Mouse (Mus musculus) brain, adult 2 months (tissue): ENCODE results near the gene Crybb1.
A peak's percentile ranks its signal among the peaks of the same experiment; 100 is the strongest.

Experiments used
- DNase-seq: peaks from one replicate; pipeline ENCODE4 v3.0.0; 2011; ENCODE audit warnings: low read depth, low spot score

Crybb1 gene

DNA sequence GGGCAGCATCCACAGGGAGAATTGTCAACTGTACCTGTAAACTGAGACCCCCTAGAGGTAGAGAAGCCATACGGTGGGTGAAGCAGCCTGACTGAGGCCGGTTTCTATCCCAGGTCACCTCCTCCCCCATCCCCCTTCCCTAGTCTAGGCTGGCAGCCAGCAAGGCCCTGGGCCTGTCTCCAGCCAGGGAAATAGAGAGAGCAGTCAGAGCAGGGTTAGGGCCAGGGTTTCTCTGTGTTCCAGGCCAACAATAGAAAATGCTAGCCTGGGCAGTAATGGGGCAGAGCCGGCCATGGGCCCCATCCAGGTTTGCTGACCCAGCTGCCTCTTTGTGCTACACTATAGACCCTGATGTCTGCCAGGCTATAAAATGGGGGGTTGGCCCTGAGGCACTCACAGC, at the start of gene Crybb1:
Gene Crybb1, plus strand, starts transcription at position 390 of the 400 bp plus-strand sequence.
- DNase-seq: peak; percentile 91

DNA sequence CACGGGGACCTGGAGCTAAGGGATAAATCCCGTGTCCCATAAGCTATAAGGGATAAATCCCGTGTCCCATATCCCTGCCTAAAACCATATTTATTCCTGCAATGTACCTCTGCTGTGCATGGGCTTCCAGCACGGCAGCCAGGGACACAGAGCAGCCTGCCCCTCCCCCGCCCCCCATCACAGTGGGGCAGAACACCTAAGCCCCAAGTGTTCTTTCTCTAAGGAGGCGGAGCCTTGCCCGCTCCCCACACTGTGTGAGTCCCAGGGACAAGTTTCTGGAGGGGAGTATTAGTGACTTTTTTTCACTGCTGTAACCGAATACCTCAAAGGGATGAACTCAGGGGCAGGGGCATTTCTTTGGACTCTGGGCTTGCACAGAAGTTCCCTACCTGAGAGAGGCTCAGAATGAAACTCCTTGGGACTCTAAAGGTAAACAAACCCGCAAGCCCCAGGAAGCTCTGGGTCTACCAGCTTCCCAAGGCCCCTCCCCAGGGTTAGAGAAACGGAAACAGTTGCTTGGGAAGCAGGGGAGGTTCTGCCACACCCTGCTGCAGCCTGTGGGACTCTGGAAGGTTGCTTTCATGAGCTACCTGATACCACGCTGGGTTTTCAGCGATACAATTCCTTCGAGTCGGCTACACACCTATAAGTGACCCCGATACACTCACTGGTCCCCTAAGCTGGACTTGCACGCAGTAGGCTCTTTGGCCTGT, 48.9 kb upstream of the Crybb1 start:
- DNase-seq: no peak

DNA sequence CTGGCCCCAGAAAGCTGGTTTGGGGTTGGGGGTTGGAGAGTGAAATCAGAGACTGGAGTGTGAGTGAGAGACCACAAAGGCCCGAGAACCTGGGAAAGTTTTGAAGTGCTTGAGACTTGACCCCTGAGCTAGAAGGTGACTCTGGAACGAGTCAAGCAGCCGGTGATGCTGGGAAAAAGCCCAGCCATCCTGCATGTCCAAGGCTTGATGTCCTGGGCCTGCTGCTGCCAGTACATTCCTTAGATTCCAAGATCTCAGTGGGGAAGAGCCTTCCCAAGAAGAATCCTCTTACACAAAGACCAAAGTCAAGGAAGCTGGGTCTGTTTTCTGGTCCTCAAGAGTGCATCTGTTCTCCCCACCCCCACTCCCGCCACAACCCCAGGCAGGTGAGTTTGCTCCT, 47.3 kb upstream of the Crybb1 start:
- DNase-seq: no peak

GRCm38 (mm10) chr5:112210104-112210503, 45.5 kb upstream of the Crybb1 start:
- DNase-seq: peak; percentile 71

DNA sequence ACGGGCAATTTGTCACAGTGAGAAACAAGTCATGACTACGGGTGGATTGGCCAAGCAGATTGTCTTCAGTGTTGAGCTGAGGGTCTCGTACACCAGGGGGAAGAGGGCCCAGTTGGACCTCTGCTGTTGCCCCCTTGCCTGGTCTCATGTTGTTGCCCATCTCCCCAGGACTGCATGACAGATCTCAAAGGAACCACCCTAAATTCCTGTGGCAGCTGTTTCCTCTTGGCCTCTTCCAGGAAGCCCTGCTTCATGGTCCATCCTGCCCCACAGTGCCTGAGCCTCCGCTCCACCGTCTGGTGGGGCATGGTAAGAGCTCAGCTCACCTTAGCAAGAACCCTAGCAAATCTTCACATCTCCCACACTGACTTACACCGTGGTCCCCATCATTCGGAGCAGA, 43.7 kb upstream of the Crybb1 start:
- no peak for DNase-seq

GRCm38 (mm10) chr5:112212711-112213264, 42.8 kb upstream of the Crybb1 start:
- no peak for DNase-seq

GRCm38 (mm10) chr5:112213331-112214240, 42.0 kb upstream of the Crybb1 start:
- DNase-seq: peak; percentile 66

GRCm38 (mm10) chr5:112214419-112214818, 41.2 kb upstream of the Crybb1 start:
- DNase-seq: peak; percentile 77

DNA sequence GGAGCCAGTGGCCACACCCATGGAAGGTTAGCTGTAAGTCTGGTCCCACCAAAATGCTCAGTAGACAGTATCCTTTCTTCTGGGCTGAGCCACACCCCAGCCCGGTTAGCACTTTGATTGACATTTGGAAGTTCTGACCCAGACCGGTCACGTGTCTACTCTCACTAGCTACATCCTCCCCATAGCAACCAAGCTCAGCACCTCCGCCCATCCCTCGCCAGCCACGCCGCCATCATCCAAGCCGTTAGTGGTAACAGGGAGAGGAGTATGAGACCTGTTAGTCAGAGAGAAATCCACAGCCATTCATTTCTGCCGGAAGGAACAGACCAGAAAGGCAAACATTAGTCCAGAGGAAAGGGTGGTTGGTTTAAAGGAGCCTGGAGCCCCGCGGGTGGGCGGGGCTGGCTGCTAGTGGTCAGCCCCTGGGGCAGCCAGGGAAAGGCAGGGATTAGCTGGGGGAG, 40.3 kb upstream of the Crybb1 start:
- DNase-seq: peak; percentile 75

GRCm38 (mm10) chr5:112215801-112216251, 39.8 kb upstream of the Crybb1 start:
- peak; percentile 67 for DNase-seq

- DNase-seq: no peak
Observed at GRCm38 (mm10) chr5:112216335-112216734, 39.3 kb upstream of the Crybb1 start.

DNA sequence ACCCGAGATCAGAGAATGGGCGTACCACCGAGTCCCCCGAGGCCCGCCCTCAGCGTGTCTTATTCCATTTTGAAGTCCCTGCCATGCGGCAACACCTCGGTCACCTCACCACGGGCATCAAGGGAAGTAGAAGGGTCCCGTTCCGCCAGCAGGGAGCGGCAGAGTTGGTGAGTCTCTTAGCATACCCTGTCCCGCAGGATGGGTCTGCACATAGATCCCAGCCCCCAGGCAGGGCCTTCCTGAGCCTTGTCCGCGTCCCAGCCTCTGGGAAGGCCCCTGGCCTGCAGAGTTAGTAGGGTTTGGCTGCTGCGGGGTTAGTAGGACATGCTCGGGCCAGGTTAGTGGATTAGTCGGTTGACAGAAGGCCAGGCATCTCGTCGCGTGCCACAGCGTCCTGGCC, 38.6 kb upstream of the Crybb1 start:
- no peak for DNase-seq

DNA sequence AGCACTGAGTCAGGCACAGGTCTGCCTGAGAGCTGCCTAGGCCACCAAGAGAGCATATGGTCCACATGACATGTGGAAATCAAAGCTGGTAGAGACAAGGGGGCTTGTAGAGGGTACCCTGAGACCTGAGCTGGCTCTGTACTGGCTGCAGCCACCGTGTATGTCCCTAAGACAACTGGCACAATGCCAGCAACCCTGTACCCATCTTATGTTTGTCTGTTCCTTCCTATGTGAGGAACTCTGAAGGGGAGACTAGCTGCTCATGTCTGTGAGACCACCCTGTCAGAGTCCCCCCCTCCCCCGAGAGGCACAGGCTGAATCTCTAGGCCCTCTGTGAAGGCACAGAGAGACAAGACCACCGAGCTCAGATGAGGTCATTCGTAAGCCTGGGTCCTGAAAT, 36.9 kb upstream of the Crybb1 start:
- DNase-seq: no peak

DNA sequence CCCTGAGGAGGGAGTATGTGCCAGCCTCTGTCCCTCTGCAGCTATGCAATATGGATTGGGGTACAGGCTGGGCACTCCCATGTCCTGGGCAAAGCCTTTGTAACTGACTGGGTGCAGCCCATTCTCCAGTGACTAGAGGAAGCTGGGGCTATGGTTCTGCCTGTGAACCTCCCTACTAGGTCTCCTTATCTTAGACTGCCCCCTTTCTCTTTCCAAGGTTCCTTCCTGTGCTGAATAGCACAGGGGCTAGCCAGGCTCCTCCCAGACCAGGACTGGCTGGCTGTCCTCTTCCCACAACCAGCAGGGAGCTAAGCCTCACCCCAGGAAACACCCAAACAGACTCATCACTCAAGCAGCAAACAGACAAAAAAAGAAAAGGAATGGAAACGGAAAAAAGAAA, 36.2 kb upstream of the Crybb1 start:
- DNase-seq: no peak

- DNase-seq: no peak
Observed at GRCm38 (mm10) chr5:112220203-112220602, 35.4 kb upstream of the Crybb1 start.

DNA sequence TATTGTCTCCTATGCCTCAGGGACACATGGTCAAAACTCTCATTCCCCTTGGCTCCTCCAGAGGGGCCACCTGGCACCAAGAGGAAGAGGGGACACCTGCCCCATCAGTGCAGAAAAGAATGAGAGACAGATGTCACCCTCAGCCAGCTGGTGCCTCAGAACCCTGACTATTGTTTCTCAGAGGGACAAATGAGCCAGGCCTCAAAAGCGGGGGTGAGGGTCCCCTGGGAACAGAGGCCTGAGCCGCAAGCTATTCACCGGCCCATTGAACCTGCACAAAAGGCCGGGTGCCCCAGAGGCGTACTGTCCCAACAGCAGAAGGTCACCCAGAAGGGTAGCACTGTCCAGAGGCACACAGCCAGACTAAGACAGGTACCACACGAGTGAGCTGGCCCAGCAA, 30.0 kb upstream of the Crybb1 start:
- DNase-seq: no peak

DNA sequence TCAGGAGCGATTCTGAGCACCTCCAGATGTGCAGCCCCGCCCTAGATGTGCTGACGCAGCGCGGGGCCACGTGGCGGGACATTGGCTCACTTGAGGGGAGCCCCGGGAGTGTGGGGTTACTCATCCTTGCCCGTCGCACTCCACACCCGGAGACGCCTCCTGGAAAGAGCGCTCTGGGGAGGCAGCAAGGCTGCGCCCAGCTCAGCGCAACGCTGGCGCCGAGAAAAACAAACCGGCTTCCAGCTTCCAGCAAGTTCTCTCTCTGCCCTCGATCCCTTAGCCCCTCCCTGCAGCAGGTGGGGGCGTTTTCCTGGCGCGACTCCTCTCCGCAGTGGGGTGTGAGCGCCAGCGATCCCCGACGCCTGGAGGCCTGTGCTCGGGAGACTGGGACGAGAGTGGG, 28.3 kb upstream of the Crybb1 start:
- peak; percentile 84 for DNase-seq

DNA sequence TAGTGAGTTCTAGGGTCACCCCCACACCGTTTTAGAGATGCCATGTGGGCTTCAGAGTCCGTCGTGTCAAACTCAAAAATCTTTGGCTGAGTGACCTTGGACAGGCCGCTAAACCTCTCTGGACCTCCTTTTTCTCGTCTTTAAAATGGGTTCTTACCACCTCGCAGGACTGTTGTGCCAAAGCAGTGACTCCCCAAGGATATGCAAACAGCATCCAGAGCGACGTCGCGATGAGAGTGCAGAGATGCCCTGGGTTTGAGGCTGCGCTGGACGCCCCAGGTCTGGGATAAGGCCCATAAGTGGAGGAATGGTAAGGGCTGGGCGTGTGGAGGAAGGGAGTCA, 27.7 kb upstream of the Crybb1 start:
- no peak for DNase-seq

DNA sequence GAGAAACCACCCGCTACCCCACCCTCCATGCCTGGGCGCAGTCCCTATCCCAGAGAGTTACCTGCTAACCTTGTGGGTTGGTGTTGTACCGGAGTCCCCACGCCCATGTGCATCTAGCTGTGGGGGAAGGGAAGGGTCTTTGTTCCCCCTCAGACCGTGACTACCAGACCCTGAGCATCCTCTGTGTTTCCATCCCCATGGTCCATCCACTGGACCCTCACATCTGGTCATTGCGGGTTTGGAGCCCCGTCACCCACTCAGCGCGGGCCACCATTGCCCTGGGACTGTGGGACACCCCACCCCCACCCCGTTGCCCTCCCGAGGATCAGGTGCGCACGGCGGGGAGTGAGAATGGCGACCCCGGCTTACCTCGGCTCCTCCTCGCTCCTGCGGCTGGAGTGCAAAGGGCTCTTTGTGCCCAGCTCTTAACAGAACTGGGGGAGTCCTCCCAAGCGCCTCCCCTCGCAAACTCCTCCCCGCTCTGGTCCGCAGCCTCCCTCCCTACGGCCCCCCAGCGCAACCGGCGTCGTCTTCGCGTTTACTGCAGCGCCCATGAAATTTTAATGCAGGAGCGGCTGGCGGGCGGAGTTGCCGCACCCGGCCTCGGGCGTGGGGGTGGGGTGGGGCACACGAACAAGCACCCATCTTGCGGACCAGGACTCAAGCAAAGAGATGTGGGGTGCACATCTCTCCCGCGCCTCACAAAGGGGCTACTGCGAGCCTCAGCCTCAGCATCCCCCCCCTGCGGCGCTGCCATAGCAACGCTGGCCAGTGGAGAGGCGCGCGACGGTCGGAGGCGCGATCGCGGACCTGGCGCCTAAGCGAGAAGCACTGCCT, 27.2 kb upstream of the Crybb1 start:
- peak; percentile 84 for DNase-seq

DNA sequence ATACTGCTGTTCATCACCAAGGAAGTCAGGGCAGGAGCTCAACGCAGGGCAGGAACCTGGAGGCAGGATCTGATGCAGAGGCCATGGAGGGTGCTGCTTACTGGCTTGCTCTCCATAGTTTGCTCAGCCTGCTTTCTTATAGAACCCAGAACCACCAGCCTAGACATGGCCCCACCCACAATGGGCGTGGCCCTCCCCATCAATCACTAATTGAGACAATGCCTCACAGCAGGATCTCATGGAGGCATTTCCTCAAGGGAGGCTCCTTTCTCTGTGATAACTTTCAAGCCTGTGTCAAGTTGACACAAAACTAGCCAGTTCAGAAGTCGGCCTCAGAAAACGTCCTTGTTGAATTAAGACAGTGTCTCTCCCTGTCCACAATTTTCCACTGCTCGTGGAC, 19.8 kb upstream of the Crybb1 start:
- no peak for DNase-seq

DNA sequence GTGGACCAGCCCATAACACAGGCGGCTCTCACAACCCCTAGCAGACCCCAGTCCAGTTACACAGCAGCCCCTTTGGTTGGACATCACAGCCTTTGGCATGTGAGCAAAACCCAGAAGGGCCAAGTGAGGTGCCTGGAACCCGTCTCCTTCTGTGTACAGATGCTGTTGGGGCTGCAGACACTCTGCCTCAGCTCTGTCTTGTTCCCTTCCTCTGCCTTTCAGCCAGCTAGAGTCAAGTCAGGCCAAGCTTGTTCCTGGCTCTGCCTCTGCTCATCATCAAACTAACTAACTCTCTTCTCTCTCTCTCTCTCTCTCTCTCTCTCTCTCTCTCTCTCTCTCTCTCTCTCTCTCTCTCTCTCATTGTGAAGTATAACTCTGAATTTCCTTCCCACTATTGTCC, 19.0 kb upstream of the Crybb1 start:
- DNase-seq: no peak

DNA sequence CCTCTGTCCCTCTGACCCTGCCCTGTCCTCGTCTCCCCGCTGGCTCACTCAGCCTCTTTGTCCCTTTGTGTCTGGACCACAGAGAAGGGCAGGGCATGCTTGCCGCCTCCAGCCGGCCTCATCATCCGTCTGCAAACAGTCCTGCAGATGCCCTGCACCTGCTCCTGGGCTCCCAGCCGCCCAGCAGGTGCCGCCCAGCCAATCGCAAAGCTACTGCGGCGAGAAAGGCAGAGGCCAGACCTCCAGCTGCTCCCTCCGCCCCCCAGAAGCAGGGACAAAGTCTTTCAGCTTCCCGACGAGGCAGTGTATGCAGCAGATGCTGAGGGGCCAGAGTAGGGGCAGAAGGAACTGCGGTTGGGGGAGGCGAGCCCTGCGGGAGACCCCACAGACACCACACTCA, 18.2 kb upstream of the Crybb1 start:
- peak; percentile 57 for DNase-seq
